8 mouse cellular contexts compared by ENCODE assay signal in genomic region chr7:12835193-12835671, GRCm38 (mm10). TPM values are rescaled to one million over a fixed set of nuclear protein-coding genes. Genes with fewer than 3 reads are reported as not detected.
A peak's percentile ranks its signal among the peaks of the same experiment; 100 is the strongest.
DNase-seq lines count a peak whose midpoint lies in the region; ATAC-seq and TF ChIP-seq lines count a peak whose summit lies in the region.

No protein-coding gene starts in this region.

- no peaks in the 10 kb centered on the region for H3K27me3 ChIP-seq in hindbrain, postnatal 0 days (ENCODE audit: insufficient read depth, low read length)
- no peaks in the 10 kb centered on the region for H3K27me3 ChIP-seq in liver, embryonic 13.5 days
- H3K27me3 ChIP-seq in neural tube, embryonic 12.5 days (replicated peaks) = no peaks in the 10 kb centered on the region

- 34% methylated on average over 13 of the region's 13 CpGs for WGBS in hindbrain, postnatal 0 days
- 26% methylated on average over 13 of the region's 13 CpGs for WGBS in liver, embryonic 13.5 days (ENCODE audit: insufficient replicate concordance)
- 46% methylated on average over 13 of the region's 13 CpGs for WGBS in neural tube, embryonic 12.5 days

- peak overlapping the region; percentile 67 for H3K9ac ChIP-seq in hindbrain, postnatal 0 days (replicated peaks; ENCODE audit: low read length)
- peak overlapping the region; percentile 77 for H3K9ac ChIP-seq in liver, embryonic 13.5 days
- peak overlapping the region; percentile 58 for H3K9ac ChIP-seq in neural tube, embryonic 12.5 days

- peaks cover 31% of the 10 kb centered on the region for H3K9me3 ChIP-seq in hindbrain, postnatal 0 days (ENCODE audit: low read length)
- no peaks in the 10 kb centered on the region for H3K9me3 ChIP-seq in liver, embryonic 13.5 days (replicated peaks)
- H3K9me3 ChIP-seq in neural tube, embryonic 12.5 days = peaks cover 35% of the 10 kb centered on the region

- TF ChIP-seq CTCF in hindbrain, postnatal 0 days (IDR thresholded peaks at IDR 0.05; ENCODE audit: low read depth) = no peak

- ATAC-seq in erythroid progenitor cell, adult 5-6 weeks (replicated peaks; ENCODE audit: low FRiP score, poor library complexity, severe bottlenecking) = peak; percentile 36
- ATAC-seq in hindbrain, postnatal 0 days = peak; percentile 63
- ATAC-seq in liver, embryonic 13.5 days (ENCODE audit: low read depth) = peak; percentile 12
- peak; percentile 72 for ATAC-seq in neural tube, embryonic 12.5 days (ENCODE audit: low FRiP score, low read depth)

- peak overlapping the region; percentile 63 for H3K4me3 ChIP-seq in hindbrain, postnatal 0 days (ENCODE audit: low read length)
- peak overlapping the region; percentile 75 for H3K4me3 ChIP-seq in liver, embryonic 13.5 days (replicated peaks)
- H3K4me3 ChIP-seq in neural tube, embryonic 12.5 days = peak overlapping the region; percentile 45

- DNase-seq in layer of hippocampus, adult 11-12 months (ENCODE audit: low spot score) = peak; percentile 20
- DNase-seq in layer of hippocampus, adult 8-10 months (ENCODE audit: low spot score in 2 of 2) = no peak
- peak; percentile 15 for DNase-seq in T-cell, adult 2 months (ENCODE audit: low spot score)
- peak; percentile 17 for DNase-seq in hindbrain, postnatal 0 days (ENCODE audit: low spot score)
- no peak for DNase-seq in liver, embryonic 13.5 days
- DNase-seq in thymus, postnatal 25 days = no peak

- H3K27ac ChIP-seq in hindbrain, postnatal 0 days = peak overlapping the region; percentile 74
- peak overlapping the region; percentile 35 for H3K27ac ChIP-seq in liver, embryonic 13.5 days
- no peak overlapping the region for H3K27ac ChIP-seq in neural tube, embryonic 12.5 days

- peak overlapping the region; percentile 68 for H3K4me2 ChIP-seq in hindbrain, postnatal 0 days (ENCODE audit: low read depth, low read length)
- H3K4me2 ChIP-seq in liver, embryonic 13.5 days = peak overlapping the region; percentile 88
- peak overlapping the region; percentile 57 for H3K4me2 ChIP-seq in neural tube, embryonic 12.5 days (replicated peaks)

- no peaks in the 10 kb centered on the region for H3K4me1 ChIP-seq in hindbrain, postnatal 0 days (ENCODE audit: insufficient read depth, low read length)
- H3K4me1 ChIP-seq in liver, embryonic 13.5 days (replicated peaks) = peaks cover 18% of the 10 kb centered on the region
- no peaks in the 10 kb centered on the region for H3K4me1 ChIP-seq in neural tube, embryonic 12.5 days

- H3K36me3 ChIP-seq in hindbrain, postnatal 0 days (ENCODE audit: insufficient read depth, low read length) = peaks cover 20% of the 10 kb centered on the region
- H3K36me3 ChIP-seq in liver, embryonic 13.5 days = peaks cover 37% of the 10 kb centered on the region
- peaks cover 39% of the 10 kb centered on the region for H3K36me3 ChIP-seq in neural tube, embryonic 12.5 days

RNA-seq across cellular contexts. Expression of gene Zfp110, which starts 0.7 kb away (rescaled TPM):
- 10 to 100 TPM; 14.0 to 18.0 (median 15.9) TPM for total RNA-seq in layer of hippocampus, adult 8-10 months (2022)
- 14.3 and 14.4 TPM in 2 replicates for total RNA-seq in erythroid progenitor cell, adult 5-6 weeks (2015; ENCODE audit: low replicate concordance)
- total RNA-seq in erythroid progenitor cell, adult 5-6 weeks (2017; ENCODE audit: low replicate concordance) = 16.6 and 20.9 TPM in 2 replicates
- total RNA-seq in hindbrain, postnatal 0 days (2014; rRNA removed) = 15.2 and 31.8 TPM in 2 replicates
- polyA plus RNA-seq in hindbrain, postnatal 0 days (2015; fragmentation: Nextera tagmentation; extraction: Ambion mirVana) = 16.6 and 18.1 TPM in 2 replicates
- 11.7 and 14.0 TPM in 2 replicates for polyA plus RNA-seq in liver, embryonic 13.5 days (2015; fragmentation: Nextera tagmentation; extraction: Ambion mirVana)
- polyA plus RNA-seq in neural tube, embryonic 12.5 days (2016; fragmentation: Nextera tagmentation; extraction: Ambion mirVana) = 27.4 and 32.4 TPM in 2 replicates

RNA-seq across cellular contexts. Expression of gene Zfp329, which starts 16.6 kb away (rescaled TPM):
- 10 to 100 TPM; 22.6 to 31.3 (median 25.8) TPM for total RNA-seq in layer of hippocampus, adult 8-10 months (2022)
- 6.5 and 15.5 TPM in 2 replicates for total RNA-seq in erythroid progenitor cell, adult 5-6 weeks (2015; ENCODE audit: low replicate concordance)
- 3.1 and 4.5 TPM in 2 replicates for total RNA-seq in erythroid progenitor cell, adult 5-6 weeks (2017; ENCODE audit: low replicate concordance)
- 10.7 and 14.8 TPM in 2 replicates for total RNA-seq in hindbrain, postnatal 0 days (2014; rRNA removed)
- 17.1 and 17.2 TPM in 2 replicates for polyA plus RNA-seq in hindbrain, postnatal 0 days (2015; fragmentation: Nextera tagmentation; extraction: Ambion mirVana)
- 2.6 and 3.0 TPM in 2 replicates for polyA plus RNA-seq in liver, embryonic 13.5 days (2015; fragmentation: Nextera tagmentation; extraction: Ambion mirVana)
- 25.5 and 26.4 TPM in 2 replicates for polyA plus RNA-seq in neural tube, embryonic 12.5 days (2016; fragmentation: Nextera tagmentation; extraction: Ambion mirVana)

RNA-seq across cellular contexts. Expression of gene Zscan18, which starts 31.8 kb away (rescaled TPM):
- total RNA-seq in layer of hippocampus, adult 8-10 months (2022) = 10 to 100 TPM; 21.6 to 35.9 (median 28.0) TPM
- total RNA-seq in erythroid progenitor cell, adult 5-6 weeks (2015; ENCODE audit: low replicate concordance) = not detected in 2 replicates
- not detected in 2 replicates for total RNA-seq in erythroid progenitor cell, adult 5-6 weeks (2017; ENCODE audit: low replicate concordance)
- total RNA-seq in hindbrain, postnatal 0 days (2014; rRNA removed) = 17.3 and 18.1 TPM in 2 replicates
- 19.6 and 20.0 TPM in 2 replicates for polyA plus RNA-seq in hindbrain, postnatal 0 days (2015; fragmentation: Nextera tagmentation; extraction: Ambion mirVana)
- 0.48 and 0.75 TPM in 2 replicates for polyA plus RNA-seq in liver, embryonic 13.5 days (2015; fragmentation: Nextera tagmentation; extraction: Ambion mirVana)
- polyA plus RNA-seq in neural tube, embryonic 12.5 days (2016; fragmentation: Nextera tagmentation; extraction: Ambion mirVana) = 11.5 and 13.6 TPM in 2 replicates

RNA-seq across cellular contexts. Expression of gene Zfp128, which starts 45.7 kb away (rescaled TPM):
- total RNA-seq in layer of hippocampus, adult 8-10 months (2022) = 1 to 10 TPM; 6.6 to 8.3 (median 7.4) TPM
- 0.72 and 0.84 TPM in 2 replicates for total RNA-seq in erythroid progenitor cell, adult 5-6 weeks (2015; ENCODE audit: low replicate concordance)
- 1.0 and 1.9 TPM in 2 replicates for total RNA-seq in erythroid progenitor cell, adult 5-6 weeks (2017; ENCODE audit: low replicate concordance)
- 7.7 and 10.7 TPM in 2 replicates for total RNA-seq in hindbrain, postnatal 0 days (2014; rRNA removed)
- 1.9 and 2.1 TPM in 2 replicates for polyA plus RNA-seq in hindbrain, postnatal 0 days (2015; fragmentation: Nextera tagmentation; extraction: Ambion mirVana)
- polyA plus RNA-seq in liver, embryonic 13.5 days (2015; fragmentation: Nextera tagmentation; extraction: Ambion mirVana) = 0.66 TPM in 2 replicates
- 6.1 and 6.7 TPM in 2 replicates for polyA plus RNA-seq in neural tube, embryonic 12.5 days (2016; fragmentation: Nextera tagmentation; extraction: Ambion mirVana)

Comparison
In these comparisons a context has a peak if more than half of its experiments do, and no peak if none do; other contexts are left out.
1. DNase-seq: peak in layer of hippocampus, adult 11-12 months (single experiment), T-cell, adult 2 months (single experiment) and hindbrain, postnatal 0 days (single experiment); none in layer of hippocampus, adult 8-10 months (0 of 2), liver, embryonic 13.5 days (single experiment) and thymus, postnatal 25 days (single experiment).
2. ATAC-seq: peak in every context shown above with its lines; median percentile 72 in neural tube, embryonic 12.5 days; 63 in hindbrain, postnatal 0 days; 36 in erythroid progenitor cell, adult 5-6 weeks; 12 in liver, embryonic 13.5 days.
3. RNA of gene Zscan18, which starts 31.8 kb away (total RNA-seq): 21.6 to 35.9 TPM in layer of hippocampus, adult 8-10 months and 17.3 to 18.1 TPM in hindbrain, postnatal 0 days; not detected in erythroid progenitor cell, adult 5-6 weeks; every median in the first group is over 10 times any median in the second.
4. Peak in every context shown above with its lines, with median percentiles within 50 percentile points of each other: H3K4me2 ChIP-seq, H3K4me3 ChIP-seq and H3K9ac ChIP-seq.